Mouse (Mus musculus) lung, postnatal 0 days (tissue): ENCODE measurements around the gene Srp9.

ENCODE experiments used
- CTCF ChIP-seq: IDR thresholded peaks from 2 replicates; pipeline ENCODE4 v1.5.1; 2016; ENCODE audit warnings: antibody characterized with exemption, mild to moderate bottlenecking
- EP300 ChIP-seq: IDR thresholded peaks from 2 replicates; pipeline ENCODE4 v1.6.1; 2016; ENCODE audit warnings: antibody characterized with exemption, mild to moderate bottlenecking, control low read depth

GRCm38 (mm10) chr1:182094473-182095136, 29.9 kb upstream of the Srp9 start:
- TF ChIP-seq CTCF (no peak), EP300 (no peak)
